Mouse (Mus musculus) intestine, embryonic 14.5 days (tissue): ENCODE data around the gene Cul4a. TPM values are rescaled to one million over a fixed set of nuclear protein-coding genes. Genes with fewer than 3 reads are reported as not detected.
A peak's percentile ranks its signal among the peaks of the same experiment; 100 is the strongest.
"Not testable (repeated sequence)": the region's sequence is repeated elsewhere in the genome, so short reads cannot be mapped to it uniquely, and the experiment has no call there.

Experiments
- ATAC-seq: fragments of 200-750 bp; cut with Nextera tagmentation; replicated peaks from 2 replicates; pipeline ENCODE4 v1.8.0; 2017; ENCODE audit warnings: low read depth, moderate number of reproducible peaks, moderate TSS enrichment, moderate library complexity; ENCODE audit not compliant: low FRiP score, low TSS enrichment
- DNase-seq: peaks from one replicate; pipeline ENCODE4 v3.0.0-alpha.2; 2018; ENCODE audit warnings: low spot score
- H3K27ac ChIP-seq: fragments of 300-500 bp; sonication (generic); 2 replicates; pipeline ENCODE4 v1.5.1; 2014; ENCODE audit warnings: low read depth, mild to moderate bottlenecking, control low read depth
- H3K27me3 ChIP-seq: fragments of 300-500 bp; sonication (generic); replicated peaks from 2 replicates; pipeline ENCODE4 v1.6.1; 2014; ENCODE audit warnings: low read length, control low read depth; ENCODE audit not compliant: control insufficient read depth, insufficient read depth
- H3K36me3 ChIP-seq: fragments of 300-500 bp; sonication (generic); 2 replicates; pipeline ENCODE4 v1.6.1; 2014; ENCODE audit warnings: low read length, control low read depth; ENCODE audit not compliant: control insufficient read depth, insufficient read depth
- H3K4me1 ChIP-seq: fragments of 300-500 bp; sonication (generic); replicated peaks from 2 replicates; pipeline ENCODE4 v1.6.1; 2014; ENCODE audit warnings: low read length, control low read depth, mixed read lengths; ENCODE audit not compliant: control insufficient read depth, insufficient read depth
- H3K4me2 ChIP-seq: fragments of 300-500 bp; sonication (generic); 2 replicates; pipeline ENCODE4 v1.6.1; 2014; ENCODE audit warnings: low read length
- H3K4me3 ChIP-seq: fragments of 300-500 bp; sonication (generic); 2 replicates; pipeline ENCODE4 v1.5.1; 2014; ENCODE audit warnings: low read depth, low read length, control low read depth, mixed read lengths
- H3K9ac ChIP-seq: fragments of 300-500 bp; sonication (generic); 2 replicates; pipeline ENCODE4 v1.6.1; 2014; ENCODE audit warnings: mild to moderate bottlenecking, low read length
- H3K9me3 ChIP-seq: fragments of 300-500 bp; sonication (generic); 2 replicates; pipeline ENCODE4 v1.6.1; 2016; ENCODE audit warnings: low read length, control low read depth; ENCODE audit not compliant: control insufficient read depth
- WGBS: fragments of 180-500 bp; shearing (Covaris S2); extraction: QIAGEN DNeasy Blood & Tissue Kit; methylation state at CpG from one replicate; pipeline ENCODE4 v1.1.7; 2014; 5-methylcytosine and 5-hydroxymethylcytosine counted together
- polyA plus RNA-seq: library from polyadenylated mRNA; unstranded; fragments of >200 nt; fragmentation: Nextera tagmentation; extraction: Ambion mirVana; gene quantifications from 2 replicates; pipeline ENCODE4 v1.2.1, GENCODE M21; 2014

Gene Cul4a
- polyA plus RNA-seq = 93.1 and 97.1 TPM in 2 replicates

GRCm38 (mm10) chr8:13105087-13105881, at the start of gene Cul4a, which contains the start of gene Pcid2:
Cul4a (plus strand) TSS chr8:13105621.
Pcid2 (minus strand) TSS chr8:13105459.
- under 1% methylated on average over 84 of the region's 87 CpGs for WGBS
- no peaks in the 10 kb centered on the region for H3K9me3 ChIP-seq
- H3K4me1 ChIP-seq = peaks cover 23% of the 10 kb centered on the region
- peak within 1 kb of the TSS; percentile 96 for H3K4me2 ChIP-seq
- H3K27me3 ChIP-seq = no peaks in the 10 kb centered on the region
- peak within 1 kb of the TSS; percentile 90 for H3K27ac ChIP-seq
- peaks cover 9% of the 10 kb centered on the region for H3K36me3 ChIP-seq
- DNase-seq (peak; percentile 97), ATAC-seq (peak; percentile 94)
- peak within 1 kb of the TSS; percentile 66 for H3K4me3 ChIP-seq
- peak within 1 kb of the TSS; percentile 92 for H3K9ac ChIP-seq

GRCm38 (mm10) chr8:13057351-13057750, 48.1 kb upstream of the Cul4a start:
- Histone ChIP-seq H3K27ac (no peak overlapping the region), H3K9me3 (no peaks in the 10 kb centered on the region), H3K27me3 (no peaks in the 10 kb centered on the region), H3K4me1 (no peaks in the 10 kb centered on the region), H3K36me3 (no peaks in the 10 kb centered on the region), H3K4me3 (no peak overlapping the region), H3K4me2 (no peak overlapping the region), H3K9ac (no peak overlapping the region)
- DNase-seq (no peak), ATAC-seq (no peak)
- 82% methylated on average over 4 of the region's 4 CpGs for WGBS

- 75% methylated on average over 17 of the region's 17 CpGs for WGBS
Measured at GRCm38 (mm10) chr8:13060441-13061150, 44.8 kb upstream of the Cul4a start, which contains the start of gene Proz. Proz (plus strand) TSS chr8:13060914.

GRCm38 (mm10) chr8:13063112-13063511, 42.3 kb upstream of the Cul4a start:
- WGBS = 67% methylated on average over 16 of the region's 16 CpGs
- no peak for DNase-seq

More at GRCm38 (mm10) chr8:13060441-13061150, 44.8 kb upstream of the Cul4a start, which contains the start of gene Proz:
- H3K4me1 ChIP-seq = no peaks in the 10 kb centered on the region
- H3K27ac ChIP-seq = no peak within 1 kb of the TSS
- no peaks in the 10 kb centered on the region for H3K27me3 ChIP-seq
- H3K9ac ChIP-seq = no peak within 1 kb of the TSS
- no peaks in the 10 kb centered on the region for H3K9me3 ChIP-seq
- no peak within 1 kb of the TSS for H3K4me2 ChIP-seq
- DNase-seq = no peak
- no peak within 1 kb of the TSS for H3K4me3 ChIP-seq
- no peaks in the 10 kb centered on the region for H3K36me3 ChIP-seq
- peak; percentile 48; the same call in 1 of the 2 replicates for ATAC-seq

GRCm38 (mm10) chr8:13073255-13073654, 32.2 kb upstream of the Cul4a start:
- ATAC-seq (no peak), DNase-seq (no peak)
- Histone ChIP-seq H3K4me3 (no peak overlapping the region), H3K27ac (no peak overlapping the region), H3K4me1 (no peaks in the 10 kb centered on the region), H3K4me2 (no peak overlapping the region), H3K9me3 (no peaks in the 10 kb centered on the region), H3K9ac (no peak overlapping the region), H3K36me3 (peaks cover 51% of the 10 kb centered on the region), H3K27me3 (no peaks in the 10 kb centered on the region)
- 80% methylated on average over 11 of the region's 11 CpGs for WGBS

More at GRCm38 (mm10) chr8:13063112-13063511, 42.3 kb upstream of the Cul4a start:
- ATAC-seq = 0 out of 2 replicates have a peak, but pooled peaks have one; percentile 32
- H3K9me3 ChIP-seq = no peaks in the 10 kb centered on the region
- no peaks in the 10 kb centered on the region for H3K27me3 ChIP-seq
- H3K36me3 ChIP-seq = no peaks in the 10 kb centered on the region
- H3K4me3 ChIP-seq = no peak overlapping the region
- no peaks in the 10 kb centered on the region for H3K4me1 ChIP-seq
- H3K4me2 ChIP-seq = no peak overlapping the region
- no peak overlapping the region for H3K9ac ChIP-seq
- H3K27ac ChIP-seq = no peak overlapping the region

- Histone ChIP-seq H3K4me3 (no peak overlapping the region), H3K9ac (no peak overlapping the region), H3K36me3 (peaks cover 68% of the 10 kb centered on the region), H3K27me3 (no peaks in the 10 kb centered on the region), H3K9me3 (no peaks in the 10 kb centered on the region), H3K4me2 (no peak overlapping the region), H3K27ac (no peak overlapping the region), H3K4me1 (no peaks in the 10 kb centered on the region)
- WGBS = 91% methylated on average over 8 of the region's 8 CpGs
- no peak for DNase-seq
- ATAC-seq = no peak
Measured at GRCm38 (mm10) chr8:13075044-13075443, 30.4 kb upstream of the Cul4a start.

- not testable (repeated sequence) for H3K4me3 ChIP-seq
Measured at GRCm38 (mm10) chr8:13075579-13075978, 29.8 kb upstream of the Cul4a start.

GRCm38 (mm10) chr8:13077542-13077941, 27.9 kb upstream of the Cul4a start:
- H3K4me3 ChIP-seq = no peak overlapping the region
- WGBS = 90% methylated on average over 7 of the region's 7 CpGs
- no peak overlapping the region for H3K4me2 ChIP-seq
- DNase-seq = no peak
- no peaks in the 10 kb centered on the region for H3K4me1 ChIP-seq
- no peak overlapping the region for H3K9ac ChIP-seq
- ATAC-seq = no peak
- H3K9me3 ChIP-seq = no peaks in the 10 kb centered on the region
- peaks cover 93% of the 10 kb centered on the region for H3K36me3 ChIP-seq
- no peaks in the 10 kb centered on the region for H3K27me3 ChIP-seq
- no peak overlapping the region for H3K27ac ChIP-seq

More at GRCm38 (mm10) chr8:13075579-13075978, 29.8 kb upstream of the Cul4a start:
- not testable (repeated sequence) for H3K4me1 ChIP-seq, H3K27ac ChIP-seq, H3K27me3 ChIP-seq, H3K9ac ChIP-seq, H3K9me3 ChIP-seq, DNase-seq, H3K4me2 ChIP-seq, ATAC-seq
- WGBS = 91% methylated on average over 1 of the region's 1 CpGs
- H3K36me3 ChIP-seq = peaks cover 74% of the 10 kb centered on the region
